Mouse (Mus musculus): ENCODE results near the gene Selp. TPM values are rescaled to one million over a fixed set of nuclear protein-coding genes. Genes with fewer than 3 reads are reported as not detected.

Selp gene
- total and polyA plus RNA-seq, 2 experiments from 2014 or later, result not detected

DNA sequence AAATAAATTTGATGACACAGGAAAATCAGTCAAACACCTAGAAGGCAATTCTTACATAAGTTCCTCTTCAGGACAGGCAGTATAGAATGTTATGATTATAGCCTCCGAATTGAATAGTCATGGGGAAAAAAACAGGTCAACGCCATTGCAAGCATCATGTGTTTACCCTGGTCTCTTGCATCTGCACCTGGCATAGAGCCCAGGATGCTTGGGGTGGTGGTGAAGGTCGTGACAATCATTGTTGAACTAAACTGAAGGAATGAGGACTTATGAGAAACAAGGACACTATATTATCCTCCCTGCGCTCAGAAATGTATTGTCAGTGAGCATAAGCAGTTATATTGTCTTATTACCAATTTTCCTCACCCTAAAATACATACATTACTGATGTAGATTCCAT, 53.8 kb downstream of the Selp start:
- Histone ChIP-seq H3K9me3 (ENCODE audit: low read length) (no peaks in the 10 kb centered on the region), H3K9ac (replicated peaks; ENCODE audit: low read length, poor library complexity, severe bottlenecking) (no peak overlapping the region), H3K4me2 (ENCODE audit: low read depth, low read length, poor library complexity, severe bottlenecking) (no peak overlapping the region), H3K27ac (ENCODE audit: low read depth, low read length) (no peak overlapping the region), H3K27me3 (ENCODE audit: insufficient read depth, low read length) (no peaks in the 10 kb centered on the region), H3K4me3 (ENCODE audit: low read depth, low read length) (no peak overlapping the region), H3K4me1 (ENCODE audit: insufficient read depth, low read length) (no peaks in the 10 kb centered on the region), H3K36me3 (ENCODE audit: insufficient read depth, low read length) (no peaks in the 10 kb centered on the region)
- TF ChIP-seq CTCF (IDR thresholded peaks at IDR 0.05), result no peak
- ATAC-seq (ENCODE audit: low FRiP score), result no peak
- DNase-seq (ENCODE audit: low spot score), result no peak
- WGBS, result 77% methylated on average over 4 of the region's 4 CpGs

DNA sequence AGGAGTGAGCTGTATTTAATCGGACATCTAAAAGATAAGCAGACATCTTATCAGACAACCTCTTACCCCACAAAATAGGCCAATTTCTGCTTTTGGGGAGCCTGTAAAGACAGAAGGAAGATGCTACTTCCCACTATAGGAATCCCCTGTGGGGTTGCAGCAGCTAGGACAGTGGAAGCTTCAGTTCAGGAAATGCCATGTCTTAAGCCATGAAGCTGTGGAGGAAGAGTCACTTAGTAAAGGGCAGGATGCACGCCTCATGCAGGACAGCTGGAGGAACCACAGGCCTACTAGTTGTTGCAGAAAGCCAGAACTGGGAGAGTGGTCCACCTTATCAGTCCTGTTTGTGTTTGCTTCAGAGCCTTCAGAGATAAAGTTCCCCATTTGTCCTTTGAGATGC, 55.4 kb downstream of the Selp start:
- DNase-seq (ENCODE audit: low spot score) (no peak), ATAC-seq (ENCODE audit: low FRiP score) (no peak)
- Histone ChIP-seq H3K4me1 (ENCODE audit: insufficient read depth, low read length) (no peaks in the 10 kb centered on the region), H3K36me3 (ENCODE audit: insufficient read depth, low read length) (no peaks in the 10 kb centered on the region), H3K9me3 (ENCODE audit: low read length) (no peaks in the 10 kb centered on the region), H3K27me3 (ENCODE audit: insufficient read depth, low read length) (no peaks in the 10 kb centered on the region), H3K27ac (ENCODE audit: low read depth, low read length) (no peak overlapping the region), H3K9ac (replicated peaks; ENCODE audit: low read length, poor library complexity, severe bottlenecking) (no peak overlapping the region), H3K4me2 (ENCODE audit: low read depth, low read length, poor library complexity, severe bottlenecking) (no peak overlapping the region), H3K4me3 (ENCODE audit: low read depth, low read length) (no peak overlapping the region)
- 90% methylated on average over 2 of the region's 2 CpGs for WGBS
- TF ChIP-seq CTCF (IDR thresholded peaks at IDR 0.05), result no peak

DNA sequence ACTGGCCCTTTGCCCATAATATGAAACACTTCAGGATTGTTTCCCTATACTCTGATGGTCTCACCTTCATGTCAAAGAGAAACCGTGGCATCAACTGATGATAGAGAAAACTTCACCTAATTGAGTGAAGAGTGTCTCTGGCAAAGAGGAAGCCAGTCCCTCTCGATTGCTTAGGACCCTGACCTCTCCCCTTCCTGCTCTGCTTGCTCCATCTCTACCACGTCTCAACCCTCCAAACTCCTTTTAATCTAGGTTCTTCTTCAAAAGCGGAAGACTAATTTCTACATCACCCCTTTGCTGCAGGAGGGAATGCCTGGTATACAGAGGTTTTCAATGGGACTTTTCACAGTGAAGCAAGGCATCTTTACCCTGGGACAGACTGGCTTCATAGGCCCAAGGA, 58.1 kb downstream of the Selp start:
- TF ChIP-seq CTCF (IDR thresholded peaks at IDR 0.05), result no peak
- no peaks in the 10 kb centered on the region for H3K27me3 ChIP-seq (ENCODE audit: insufficient read depth, low read length)
- no peak overlapping the region for H3K4me2 ChIP-seq (ENCODE audit: low read depth, low read length, poor library complexity, severe bottlenecking)
- H3K4me3 ChIP-seq (ENCODE audit: low read depth, low read length), result no peak overlapping the region
- no peak overlapping the region for H3K9ac ChIP-seq (replicated peaks; ENCODE audit: low read length, poor library complexity, severe bottlenecking)
- no peaks in the 10 kb centered on the region for H3K36me3 ChIP-seq (ENCODE audit: insufficient read depth, low read length)
- no peak for ATAC-seq (ENCODE audit: low FRiP score)
- 84% methylated on average over 4 of the region's 4 CpGs for WGBS
- no peak overlapping the region for H3K27ac ChIP-seq (ENCODE audit: low read depth, low read length)
- no peaks in the 10 kb centered on the region for H3K9me3 ChIP-seq (ENCODE audit: low read length)
- no peaks in the 10 kb centered on the region for H3K4me1 ChIP-seq (ENCODE audit: insufficient read depth, low read length)
- no peak for DNase-seq (ENCODE audit: low spot score)

DNA sequence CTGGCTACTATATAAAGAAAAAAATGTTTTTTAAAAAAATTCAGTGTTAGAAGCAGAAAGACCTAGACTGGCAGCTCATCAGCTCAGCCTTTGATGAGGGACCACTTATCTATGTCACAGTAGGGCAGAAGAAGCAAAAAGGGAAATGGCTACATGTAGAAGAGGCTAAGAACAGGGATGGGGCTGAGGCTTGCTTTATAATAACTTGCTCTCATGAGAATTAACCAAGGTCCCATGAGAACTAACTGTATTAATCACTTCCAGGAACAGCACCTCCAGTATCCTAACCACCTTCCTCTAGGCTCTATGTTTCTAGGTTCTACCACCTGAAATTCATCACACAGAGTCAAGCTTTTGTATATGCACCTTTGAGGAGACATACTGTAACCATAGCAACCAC, 61.8 kb downstream of the Selp start:
- ATAC-seq (ENCODE audit: low FRiP score) (no peak), DNase-seq (ENCODE audit: low spot score) (no peak)
- H3K4me1 ChIP-seq (ENCODE audit: insufficient read depth, low read length), result no peaks in the 10 kb centered on the region
- H3K9ac ChIP-seq (replicated peaks; ENCODE audit: low read length, poor library complexity, severe bottlenecking), result no peak overlapping the region
- H3K4me2 ChIP-seq (ENCODE audit: low read depth, low read length, poor library complexity, severe bottlenecking), result no peak overlapping the region
- H3K27ac ChIP-seq (ENCODE audit: low read depth, low read length), result no peak overlapping the region
- no peak overlapping the region for H3K4me3 ChIP-seq (ENCODE audit: low read depth, low read length)
- H3K27me3 ChIP-seq (ENCODE audit: insufficient read depth, low read length), result no peaks in the 10 kb centered on the region
- H3K36me3 ChIP-seq (ENCODE audit: insufficient read depth, low read length), result no peaks in the 10 kb centered on the region
- no peak for TF ChIP-seq CTCF (IDR thresholded peaks at IDR 0.05)
- H3K9me3 ChIP-seq (ENCODE audit: low read length), result no peaks in the 10 kb centered on the region

DNA sequence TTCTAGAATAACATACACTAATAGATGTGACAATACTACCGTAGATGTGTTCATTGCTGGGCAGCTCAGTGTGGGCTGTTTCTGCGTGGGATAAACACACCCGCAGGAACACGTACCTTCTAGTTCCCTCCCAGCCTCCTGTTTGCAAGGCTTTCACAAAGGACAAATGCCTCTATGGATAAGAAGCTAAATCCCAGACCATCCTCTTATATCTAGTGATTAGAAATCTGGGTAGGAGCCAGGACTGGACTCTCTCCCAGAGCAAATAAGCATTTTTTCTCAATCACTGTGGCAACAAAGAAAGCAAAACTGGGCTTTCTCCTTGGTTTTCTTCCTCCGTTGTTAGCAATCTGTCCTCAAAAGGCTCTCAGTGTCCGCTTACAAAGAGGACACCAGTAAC, 63.4 kb downstream of the Selp start:
- no peaks in the 10 kb centered on the region for H3K4me1 ChIP-seq (ENCODE audit: insufficient read depth, low read length)
- no peak for ATAC-seq (ENCODE audit: low FRiP score)
- no peak overlapping the region for H3K4me3 ChIP-seq (ENCODE audit: low read depth, low read length)
- H3K36me3 ChIP-seq (ENCODE audit: insufficient read depth, low read length), result no peaks in the 10 kb centered on the region
- peak; percentile 31 for DNase-seq (ENCODE audit: low spot score)
- H3K4me2 ChIP-seq (ENCODE audit: low read depth, low read length, poor library complexity, severe bottlenecking), result no peak overlapping the region
- WGBS, result 52% methylated on average over 6 of the region's 6 CpGs
- no peak for TF ChIP-seq CTCF (IDR thresholded peaks at IDR 0.05)
- H3K27me3 ChIP-seq (ENCODE audit: insufficient read depth, low read length), result no peaks in the 10 kb centered on the region
- H3K27ac ChIP-seq (ENCODE audit: low read depth, low read length), result no peak overlapping the region
- H3K9me3 ChIP-seq (ENCODE audit: low read length), result no peaks in the 10 kb centered on the region
- H3K9ac ChIP-seq (replicated peaks; ENCODE audit: low read length, poor library complexity, severe bottlenecking), result no peak overlapping the region

DNA sequence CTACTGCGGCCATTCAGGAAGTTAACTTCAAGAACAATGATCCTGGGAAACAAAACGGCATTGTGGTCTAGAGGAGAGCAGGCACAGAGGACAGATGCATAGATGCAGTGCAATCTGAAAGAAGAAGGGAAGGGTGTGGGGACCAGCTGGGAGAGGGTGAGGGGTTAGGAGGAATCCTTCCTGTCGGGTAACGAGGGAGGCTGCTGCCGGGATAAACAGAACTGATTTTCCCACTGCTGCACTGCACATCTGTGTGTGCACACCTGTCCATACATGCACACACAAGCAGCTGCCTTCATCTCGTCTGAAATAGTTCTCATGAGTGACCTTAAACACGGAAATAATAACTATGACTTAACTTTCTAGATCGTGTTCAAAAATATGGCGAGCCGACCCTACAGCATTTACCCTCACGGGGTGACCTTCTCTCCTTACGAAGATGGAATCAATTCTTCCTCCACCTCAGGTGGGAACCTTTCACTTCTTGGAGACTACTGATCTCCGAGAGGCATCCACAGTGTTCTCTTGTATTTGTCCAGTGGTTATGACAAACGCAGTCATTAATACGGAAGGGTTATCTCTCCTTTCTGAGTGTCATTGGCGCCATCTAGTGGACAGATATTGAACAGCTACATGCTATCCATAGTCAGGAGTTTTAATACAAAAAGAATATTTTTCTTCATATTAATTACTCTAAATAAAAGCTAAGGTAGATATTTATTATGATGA, 69.2 kb downstream of the Selp start:
- peak; percentile 94 for TF ChIP-seq CTCF (IDR thresholded peaks at IDR 0.05)
- no peak overlapping the region for H3K9ac ChIP-seq (replicated peaks; ENCODE audit: low read length, poor library complexity, severe bottlenecking)

More for the DNA sequence above, 69.2 kb downstream of the Selp start:
- DNase-seq (ENCODE audit: low spot score) (peak; percentile 84), ATAC-seq (ENCODE audit: low FRiP score) (peak; percentile 74)
- Histone ChIP-seq H3K9me3 (ENCODE audit: low read length) (no peaks in the 10 kb centered on the region), H3K4me1 (ENCODE audit: insufficient read depth, low read length) (no peaks in the 10 kb centered on the region), H3K27me3 (ENCODE audit: insufficient read depth, low read length) (no peaks in the 10 kb centered on the region), H3K4me2 (ENCODE audit: low read depth, low read length, poor library complexity, severe bottlenecking) (peak overlapping the region; percentile 41), H3K27ac (ENCODE audit: low read depth, low read length) (no peak overlapping the region), H3K36me3 (ENCODE audit: insufficient read depth, low read length) (no peaks in the 10 kb centered on the region), H3K4me3 (ENCODE audit: low read depth, low read length) (peak overlapping the region; percentile 17; the same call in 1 of the 2 replicates)
- 48% methylated on average over 16 of the region's 16 CpGs for WGBS

Data from midbrain, postnatal 0 days (tissue).